Mouse (Mus musculus) E14TG2a.4 (cell line): Measurements from ENCODE around the gene Nup50.

Experiments used
- CTCF ChIP-seq: conservative IDR thresholded peaks from 2 replicates; pipeline ENCODE4 v1.5.1; 2014; ENCODE audit warnings: low read length
- NANOG ChIP-seq: IDR thresholded peaks from 2 replicates; pipeline ENCODE4 v1.6.1; 2014; ENCODE audit warnings: borderline replicate concordance, low read length, mixed read lengths

DNA sequence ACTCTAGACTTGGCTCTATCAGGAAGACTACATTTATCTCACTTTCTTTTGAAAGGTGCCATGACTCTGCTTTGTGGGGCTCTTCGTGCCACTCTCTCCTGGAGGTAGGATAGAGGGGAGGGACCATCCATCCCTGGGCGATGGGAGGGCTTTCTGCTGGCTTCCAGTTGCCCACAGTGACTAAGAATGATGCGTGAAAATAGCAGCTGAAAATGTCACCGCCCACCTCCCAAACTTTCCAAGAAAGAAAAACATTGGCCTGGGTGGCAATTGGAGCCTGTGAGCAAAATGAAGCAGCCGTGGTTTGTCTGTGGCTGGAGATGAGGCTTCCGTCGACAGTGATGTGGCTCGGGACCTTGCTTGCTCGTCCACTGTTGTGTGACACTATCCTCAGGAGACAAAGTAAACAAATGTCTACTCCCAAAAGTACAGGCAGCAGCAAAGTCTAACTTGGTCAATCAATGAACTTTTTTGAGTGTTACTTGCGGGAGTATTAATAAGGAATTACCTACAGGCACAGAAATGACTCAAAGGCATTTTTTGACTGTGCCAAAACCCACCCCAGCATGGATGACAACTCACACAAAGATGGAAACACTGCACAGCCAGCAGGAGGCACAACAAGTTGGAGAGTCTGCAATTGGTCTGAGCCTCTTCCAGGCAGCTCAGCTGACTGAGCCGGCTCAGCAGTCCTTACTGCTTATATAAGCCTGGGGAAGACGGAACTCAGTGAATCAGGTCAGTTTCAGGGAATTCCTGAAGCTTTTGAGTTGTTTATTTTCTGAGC lies 46.0 kb upstream of the Nup50 start:
- TF ChIP-seq CTCF (no peak), NANOG (no peak)
